Mouse (Mus musculus): Measurements from ENCODE around the gene Ttc23l.
"Not testable (repeated sequence)": the region's sequence is repeated elsewhere in the genome, so short reads cannot be mapped to it uniquely, and the experiment has no call there.

Gene Ttc23l

DNA sequence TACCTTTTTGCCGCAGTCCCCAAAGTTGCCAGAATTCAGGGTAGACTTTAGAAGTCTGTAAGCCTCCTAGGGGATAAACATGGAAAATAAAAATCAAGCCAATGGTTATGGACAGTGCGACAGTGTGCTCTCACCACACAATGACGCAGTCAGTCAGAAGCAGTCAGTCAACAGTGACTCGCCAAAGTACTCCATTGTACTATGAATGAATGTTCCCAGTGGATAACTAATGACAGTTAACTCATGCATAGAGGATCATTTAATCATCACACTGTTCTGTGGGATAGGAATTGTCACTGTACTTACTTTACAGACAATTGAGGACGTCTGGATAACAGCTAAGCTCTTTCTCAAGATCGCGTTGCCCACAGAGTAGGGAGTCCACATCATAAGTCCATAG, 43.3 kb downstream of the Ttc23l start:
- no peak for DNase-seq (ENCODE audit: low spot score in 2 of 2)

DNA sequence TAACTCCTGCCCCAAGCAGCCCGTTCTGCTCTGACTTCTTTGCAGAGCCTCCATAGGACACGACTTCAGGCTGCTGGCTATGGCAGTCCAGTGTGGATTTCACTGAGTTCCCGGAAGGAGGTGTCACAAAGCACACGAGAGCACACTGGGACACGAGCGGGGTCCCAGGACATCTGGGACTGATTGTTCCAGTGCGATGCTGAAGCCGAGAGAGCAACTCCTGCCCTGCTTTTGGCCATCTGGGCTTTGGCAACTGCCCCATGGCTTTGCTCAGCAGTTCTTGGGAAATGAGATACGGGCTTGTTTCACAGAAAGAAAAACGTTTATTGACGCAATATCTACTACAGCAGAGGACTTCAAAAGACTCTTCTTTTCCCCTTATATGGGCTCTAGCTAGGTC, 52.4 kb downstream of the Ttc23l start:
- DNase-seq (ENCODE audit: low spot score in 2 of 2): no peak

DNA sequence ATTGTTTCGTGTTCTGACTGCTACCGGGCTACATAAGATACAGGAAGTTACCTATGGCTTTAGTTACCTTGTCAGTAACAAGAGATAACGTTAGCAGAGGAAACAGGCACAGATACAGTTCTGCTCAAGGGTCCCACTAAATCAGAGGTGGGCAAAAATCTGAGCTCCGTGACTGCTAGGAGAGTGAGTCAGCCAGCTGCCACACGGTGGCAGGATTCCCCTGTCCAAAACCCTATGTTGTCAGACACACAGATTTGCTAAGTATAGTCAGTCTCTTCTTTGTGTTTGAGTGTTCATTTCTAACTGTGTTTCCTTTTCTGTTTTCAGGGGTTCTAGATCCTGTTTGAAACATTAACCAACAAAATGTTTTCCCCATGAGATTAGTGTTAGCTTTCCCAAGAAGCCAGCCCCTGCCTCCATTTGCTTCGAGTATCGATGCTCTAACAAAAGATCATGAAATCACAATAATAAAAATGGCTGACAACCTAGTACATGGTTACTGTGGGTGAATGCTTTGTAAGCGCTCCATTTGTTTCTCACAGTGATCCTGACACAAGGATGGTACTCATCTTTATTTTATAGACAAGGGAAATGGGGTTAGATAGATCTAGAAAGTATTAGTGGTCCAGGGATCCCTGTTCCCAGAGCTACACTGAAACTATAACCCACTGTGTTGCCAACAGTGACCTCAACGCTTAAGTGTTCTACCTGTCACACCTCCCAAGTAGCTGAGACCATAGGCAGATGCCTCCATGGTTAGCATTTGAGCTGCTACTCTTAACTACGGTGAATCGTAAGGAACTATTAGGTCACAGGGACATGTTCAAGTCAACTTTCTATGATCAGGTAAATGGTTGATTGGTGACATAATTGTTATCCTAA, 57.4 kb downstream of the Ttc23l start:
- no peak for DNase-seq (ENCODE audit: low spot score in 2 of 2)

DNA sequence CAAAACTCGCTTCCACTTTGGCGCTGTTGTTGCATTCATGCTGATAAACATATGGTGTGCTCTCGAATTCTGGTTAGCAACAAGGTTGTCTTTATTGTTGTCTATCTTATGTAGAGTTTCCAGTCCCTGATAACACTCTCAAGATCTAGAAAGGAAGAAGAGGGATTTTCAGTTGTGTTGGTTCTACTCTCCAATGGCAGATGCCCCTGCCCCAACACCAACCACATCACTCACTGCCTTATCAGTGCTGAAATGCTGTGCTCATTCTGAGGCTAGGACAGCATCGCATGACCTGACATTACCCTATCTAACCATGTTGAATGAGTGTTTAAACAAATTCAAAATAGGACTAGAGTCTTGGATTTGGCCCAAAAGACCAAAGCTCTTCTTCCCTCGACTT, 58.4 kb downstream of the Ttc23l start:
- DNase-seq (ENCODE audit: low spot score in 2 of 2): no peak

DNA sequence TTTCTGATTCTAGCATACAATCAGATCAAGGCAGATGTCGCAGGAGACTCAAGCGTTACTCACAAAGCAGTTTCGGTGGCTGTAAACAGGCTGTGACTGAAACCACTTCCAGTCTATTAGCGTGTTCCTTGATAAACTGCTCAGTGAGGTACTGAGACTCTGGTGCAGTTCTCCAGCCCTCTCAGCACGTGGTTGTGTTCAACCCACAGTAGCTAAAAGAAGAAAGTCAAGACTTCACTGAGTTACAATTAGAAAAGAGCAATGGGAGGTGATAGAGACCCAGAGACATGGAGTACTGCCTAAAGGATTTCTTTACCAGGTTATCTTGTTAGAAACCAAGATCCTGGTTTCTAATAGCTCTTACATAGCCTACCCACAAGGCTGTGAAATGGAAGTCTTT, 58.9 kb downstream of the Ttc23l start:
- DNase-seq (ENCODE audit: low spot score in 2 of 2): no peak

DNA sequence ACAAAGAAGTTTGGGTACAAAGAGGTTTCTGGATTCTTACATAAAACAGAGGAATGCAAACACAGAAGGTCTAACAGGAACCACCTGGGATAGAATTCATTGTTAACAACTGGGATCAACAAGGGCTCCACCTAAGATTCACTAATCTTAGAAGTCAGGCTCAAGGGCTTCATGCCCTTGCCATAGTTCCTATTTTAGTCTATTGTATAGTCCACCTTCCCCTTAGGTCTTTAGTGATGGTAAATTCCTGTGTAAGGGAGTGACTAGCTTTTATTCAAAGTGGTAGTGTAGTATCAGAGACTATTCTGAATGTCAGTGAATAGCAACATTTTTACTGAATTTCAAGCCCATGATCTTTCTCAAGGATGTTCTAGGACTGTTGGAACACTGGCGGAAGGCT, 61.8 kb downstream of the Ttc23l start:
- not testable (repeated sequence) for DNase-seq (ENCODE audit: low spot score in 2 of 2)

DNA sequence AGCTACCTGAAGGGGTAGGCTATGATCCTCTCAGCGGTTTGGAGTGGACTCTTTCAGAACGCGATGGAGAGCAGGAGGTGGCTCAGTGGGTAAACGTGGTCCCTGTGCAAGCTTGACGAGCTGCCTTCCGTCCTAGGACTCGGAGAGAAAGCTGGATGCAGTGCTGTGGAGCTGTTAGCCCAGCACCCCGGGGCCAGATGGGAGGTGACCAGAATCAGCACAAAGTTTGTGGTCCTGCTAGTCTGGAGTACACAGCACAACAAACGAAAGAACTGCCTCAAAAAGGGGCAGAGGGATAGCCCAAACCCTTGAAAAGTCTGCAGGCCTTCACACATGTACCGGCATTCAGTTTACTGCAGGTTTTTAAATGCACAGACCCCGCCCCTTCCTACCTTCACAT, 62.5 kb downstream of the Ttc23l start:
- no peak for DNase-seq (ENCODE audit: low spot score in 2 of 2)

DNA sequence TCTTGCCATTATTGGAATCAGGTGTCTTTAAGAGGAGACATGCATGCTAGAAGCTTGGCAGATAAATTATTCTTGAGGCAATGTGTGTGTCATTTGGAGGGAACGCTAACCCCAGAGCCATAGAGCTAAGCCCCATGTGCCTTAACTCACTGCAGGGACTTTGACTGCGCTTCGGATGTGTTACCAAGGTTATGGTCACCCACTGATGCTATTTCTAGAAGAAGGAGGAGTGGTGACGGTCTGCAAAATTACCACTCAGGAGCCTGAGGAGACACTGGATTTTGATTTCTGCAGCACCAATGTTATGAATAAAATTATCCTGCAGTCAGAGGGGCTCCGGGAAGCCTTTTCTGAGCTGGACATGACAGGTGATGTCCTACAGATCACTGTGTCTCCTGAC, 68.4 kb downstream of the Ttc23l start:
- DNase-seq (ENCODE audit: low spot score in 2 of 2): no peak

DNA sequence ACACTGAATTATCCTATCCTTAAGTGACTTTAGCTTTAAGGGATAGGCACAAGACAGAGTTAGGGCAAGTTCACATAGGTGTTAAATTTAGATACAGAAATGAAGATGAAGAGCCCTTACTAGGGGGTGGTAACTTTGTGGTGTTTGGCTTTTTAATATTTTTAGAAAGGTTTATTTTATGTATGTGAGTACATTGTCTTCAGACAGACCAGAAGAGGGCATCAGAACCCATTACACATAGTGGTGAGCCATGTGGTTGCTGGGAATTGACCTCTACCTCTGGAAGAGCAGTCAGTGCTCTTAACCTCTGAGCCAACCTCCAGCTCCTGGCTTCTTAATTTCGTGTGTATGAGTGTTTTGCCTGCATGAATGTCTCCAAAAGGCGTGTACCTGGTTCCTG, 71.2 kb downstream of the Ttc23l start:
- no peak for DNase-seq (ENCODE audit: low spot score in 2 of 2)

DNA sequence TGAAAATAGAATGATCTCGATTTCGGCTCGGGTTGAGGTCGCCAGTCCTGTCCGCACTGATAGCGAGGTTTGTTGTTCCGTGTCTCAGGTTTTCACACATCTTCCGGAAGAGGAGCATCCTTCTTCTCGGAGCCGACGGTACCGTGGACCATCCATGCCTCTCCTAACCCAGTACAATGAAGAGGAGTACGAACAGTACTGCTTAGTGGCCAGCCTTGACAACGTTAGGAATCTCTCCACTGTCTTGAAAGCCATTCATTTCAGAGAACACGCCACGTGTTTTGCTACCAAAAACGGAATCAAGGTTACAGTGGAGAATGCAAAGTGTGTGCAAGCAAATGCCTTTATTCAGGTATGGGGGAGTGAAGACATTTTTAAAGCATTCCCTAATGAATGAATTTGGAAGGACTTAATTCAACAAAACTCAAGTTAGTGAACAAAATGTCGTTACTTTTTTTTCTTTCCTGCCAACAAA, 72.1 kb downstream of the Ttc23l start:
- DNase-seq (ENCODE audit: low spot score in 2 of 2): no peak

DNA sequence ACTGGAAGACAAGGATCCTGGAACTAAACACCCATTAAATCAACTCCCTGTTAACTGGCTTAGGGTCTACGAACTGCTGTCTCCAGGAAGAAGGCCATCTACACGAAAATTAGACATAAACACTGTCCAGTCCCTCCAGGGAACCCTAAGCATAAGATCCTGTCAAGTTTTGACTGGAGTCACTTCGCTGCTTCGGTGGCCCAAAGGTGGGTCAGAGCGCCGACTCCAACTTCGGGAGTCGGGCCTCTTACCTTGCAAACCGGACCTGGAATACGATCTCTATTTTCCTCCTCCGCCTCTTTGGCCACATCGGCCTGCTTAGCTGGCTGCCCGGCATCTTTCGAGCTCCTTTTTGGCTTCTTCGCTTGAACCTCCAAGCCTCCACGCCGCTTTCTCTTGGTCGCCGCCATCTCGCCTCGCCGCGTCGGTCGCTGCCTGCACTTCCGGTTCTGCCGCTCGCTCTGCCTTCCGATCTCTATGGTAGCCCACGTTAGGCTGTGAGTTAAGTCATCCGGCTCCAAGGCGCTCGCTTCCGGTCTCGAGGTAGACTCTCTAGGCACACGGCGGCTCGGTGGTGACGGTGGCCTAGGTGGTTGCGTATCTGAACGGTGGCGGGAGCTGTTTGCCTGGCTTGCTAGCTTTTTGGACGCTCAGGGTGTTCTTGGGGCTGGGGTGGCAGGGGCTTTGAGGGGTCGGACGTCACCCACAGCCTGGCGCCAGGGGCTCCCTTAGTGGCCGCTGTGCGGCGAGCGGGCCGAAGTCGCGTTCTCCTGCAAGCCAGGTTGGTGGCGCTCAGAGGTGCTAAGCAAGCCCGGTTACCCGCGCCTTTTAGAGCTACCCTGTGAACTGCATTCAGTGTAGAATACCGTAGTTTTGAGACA, 72.7 kb downstream of the Ttc23l start, which contains the start of the genes Brix1 and Rad1:
TSS of gene Brix1 (minus strand) at position 464 of the 881 bp plus-strand sequence.
TSS of gene Rad1 (plus strand) at position 535 of the 881 bp plus-strand sequence.
- peak; percentile 93 to 96 for DNase-seq (ENCODE audit: low spot score in 2 of 2)

DNA sequence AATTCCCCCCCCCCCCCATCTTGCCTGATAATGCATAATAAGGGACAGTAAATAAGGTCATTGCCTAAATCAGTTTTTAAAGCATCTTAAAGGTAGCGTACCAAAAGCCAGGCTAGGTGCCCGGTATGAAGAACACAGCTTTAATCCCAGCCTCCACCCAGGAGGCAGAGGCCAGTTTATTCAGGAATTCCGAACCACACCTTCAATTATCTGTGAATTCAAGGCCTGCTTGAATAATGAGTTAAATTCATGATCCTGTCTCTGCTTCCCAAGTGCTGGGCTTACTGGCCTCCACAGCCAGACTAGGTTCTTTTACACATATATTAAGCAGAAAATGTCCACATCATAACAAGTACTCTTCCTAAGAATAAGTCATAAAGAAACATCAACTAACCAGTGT, 87.5 kb downstream of the Ttc23l start:
- DNase-seq (ENCODE audit: low spot score in 2 of 2): no peak

DNA sequence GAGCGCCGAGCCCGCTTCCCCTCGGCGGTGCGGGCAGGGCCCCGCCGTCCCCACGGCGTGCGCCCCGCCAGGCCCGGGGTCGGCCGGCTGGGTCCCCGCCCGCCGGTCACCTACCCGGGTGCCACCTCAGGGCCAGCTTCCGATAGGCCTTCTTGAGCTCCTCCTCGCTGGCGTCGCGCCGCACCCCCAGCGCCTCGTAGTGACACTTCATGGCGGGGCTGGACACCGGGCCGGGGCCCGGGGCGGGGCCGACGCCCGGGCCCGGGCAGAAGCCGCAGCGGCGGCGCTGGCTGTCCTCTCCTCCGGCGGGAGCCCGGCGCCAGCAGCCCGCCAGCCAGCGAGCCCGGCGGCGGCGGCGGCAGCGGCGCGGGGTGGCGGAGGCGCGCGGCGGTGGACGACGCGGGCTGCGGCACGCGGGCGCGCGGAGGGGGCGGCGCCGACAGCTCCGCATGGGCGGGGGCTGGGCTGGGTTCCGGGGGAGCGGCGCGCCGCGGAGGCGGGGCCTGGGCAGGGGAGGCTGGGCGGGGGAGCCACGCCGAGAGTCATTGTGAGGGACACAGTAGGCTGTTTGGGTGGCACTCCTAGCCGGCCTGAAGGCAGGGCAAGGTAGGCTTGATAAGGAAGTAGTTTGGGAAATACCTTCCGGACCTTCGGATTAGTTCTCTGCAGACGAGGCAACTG, 88.2 kb downstream of the Ttc23l start, which contains the start of gene Dnajc21:
TSS of gene Dnajc21 (minus strand) at position 366 of the 681 bp plus-strand sequence.
- DNase-seq (ENCODE audit: low spot score in 2 of 2): peak; percentile 83 to 91

DNA sequence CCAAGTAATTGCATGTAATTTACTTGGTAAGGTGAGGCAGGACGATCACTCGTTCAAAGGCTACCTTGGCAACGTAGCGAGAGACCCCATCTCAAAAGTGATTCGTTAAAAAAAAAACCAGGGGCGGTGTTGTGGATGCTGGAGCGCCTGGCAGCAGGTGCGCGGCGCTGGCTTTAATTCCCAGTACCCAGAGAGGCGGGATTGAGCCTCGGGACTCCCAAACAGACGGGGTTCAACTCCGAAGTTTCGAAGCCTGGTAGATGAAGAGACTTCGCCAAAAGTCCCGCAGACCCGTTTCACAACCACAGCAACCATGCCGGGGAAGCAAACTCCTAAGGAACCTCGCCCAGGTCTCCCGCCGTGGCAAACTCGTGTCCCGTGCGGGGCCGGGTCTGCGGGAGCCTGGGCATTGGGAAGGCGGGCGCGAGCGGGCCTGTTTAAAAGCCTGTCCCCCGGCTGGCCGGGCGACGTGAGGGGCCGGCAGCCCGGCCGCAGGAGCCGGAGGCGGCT, 88.8 kb downstream of the Ttc23l start:
- peak in 1 of 2 experiments; percentile 31 for DNase-seq (ENCODE audit: low spot score in 2 of 2)

DNA sequence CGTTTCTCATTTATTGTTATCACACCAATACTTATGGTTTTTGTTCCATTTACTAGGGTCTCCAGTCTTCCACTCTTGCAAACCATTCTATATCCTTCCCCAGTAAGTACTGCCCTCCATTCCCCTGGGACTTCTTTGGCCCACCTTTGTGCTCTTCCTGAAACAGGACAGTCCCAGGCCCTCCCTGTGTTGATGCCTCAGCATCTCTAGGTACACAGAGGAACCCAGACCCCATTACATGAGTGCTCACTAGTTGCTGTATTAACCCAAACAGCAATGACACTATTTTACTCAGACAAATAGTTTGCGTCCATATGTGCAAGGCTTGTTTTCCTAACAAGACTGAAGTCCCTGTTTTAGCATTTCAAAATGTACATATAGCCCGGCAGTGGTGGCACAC, 89.7 kb downstream of the Ttc23l start:
- no peak for DNase-seq (ENCODE audit: low spot score in 2 of 2)

DNA sequence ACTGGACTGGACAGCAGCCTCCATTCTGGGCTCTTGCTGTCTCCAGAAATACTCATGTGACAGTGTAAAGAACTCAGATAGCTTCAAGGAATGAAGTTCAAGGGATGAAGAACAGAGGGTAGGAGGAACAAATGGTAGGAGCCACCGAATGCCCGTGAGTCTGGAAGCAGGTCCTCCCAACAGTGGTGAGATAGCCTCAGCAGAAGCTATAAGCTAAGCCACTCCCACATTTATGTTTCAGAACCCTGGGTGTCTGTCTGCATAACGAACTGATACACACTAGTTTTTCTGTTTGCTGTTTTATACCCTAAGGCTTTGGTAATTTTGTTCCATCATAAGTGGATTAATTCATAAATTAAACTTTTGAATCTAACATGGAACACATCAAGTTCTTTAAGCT, 93.8 kb downstream of the Ttc23l start:
- DNase-seq (ENCODE audit: low spot score in 2 of 2): no peak

DNA sequence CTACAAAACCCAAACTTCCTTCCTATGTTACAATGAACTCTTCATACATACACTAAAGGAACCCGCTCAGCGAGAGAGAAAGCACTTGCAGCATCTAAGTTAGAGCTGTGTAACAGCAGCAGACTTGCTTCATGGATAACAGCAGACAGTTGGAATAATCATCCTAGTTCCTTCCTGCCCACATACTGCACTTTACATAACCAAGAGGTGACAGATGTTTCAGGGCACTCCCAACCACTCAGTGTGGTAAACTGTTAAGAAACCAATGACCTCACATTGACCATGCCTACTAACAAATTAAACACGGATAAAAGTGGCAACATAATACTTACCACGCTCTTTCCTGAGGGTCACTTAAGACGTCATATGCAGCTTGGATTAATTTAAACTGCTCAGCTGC, 94.9 kb downstream of the Ttc23l start:
- DNase-seq (ENCODE audit: low spot score in 2 of 2): no peak

DNA sequence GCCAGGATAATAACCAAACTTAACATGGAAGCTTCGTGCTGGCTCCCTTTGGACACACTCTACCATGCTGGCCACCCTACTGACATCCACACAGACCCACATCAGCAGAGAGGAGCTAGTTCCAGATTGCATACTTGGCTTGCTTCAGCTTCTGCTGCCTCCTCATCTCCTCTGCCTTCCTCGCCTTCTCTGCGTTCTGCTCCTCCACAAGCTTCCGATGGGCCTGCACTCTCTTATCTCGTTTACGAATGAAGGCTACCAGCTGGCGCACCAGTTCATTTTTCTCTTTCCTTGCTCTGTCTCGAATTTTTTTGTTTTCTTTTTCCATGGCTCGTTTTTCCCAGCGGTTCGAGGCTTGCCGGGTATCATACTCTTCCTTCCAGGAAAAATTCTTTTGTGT, 97.5 kb downstream of the Ttc23l start:
- DNase-seq (ENCODE audit: low spot score in 2 of 2): no peak
